Mouse (Mus musculus) G1E (cell line): ENCODE measurements around the gene Rpl10a.

Experiments used
- CTCF ChIP-seq: IDR thresholded peaks from 2 replicates; pipeline ENCODE4 v1.5.1; 2012; ENCODE audit warnings: low read depth, low read length, inconsistent platforms, mixed read lengths
- POLR2AphosphoS5 ChIP-seq: IDR thresholded peaks from 2 replicates; pipeline ENCODE4 v1.6.1; 2012; ENCODE audit warnings: low read depth, low read length, inconsistent platforms; ENCODE audit not compliant: insufficient replicate concordance
- TAL1 ChIP-seq: conservative IDR thresholded peaks from 2 replicates; pipeline ENCODE4 v1.6.1; 2012; ENCODE audit warnings: low read depth, low read length, inconsistent platforms, mixed read lengths

GRCm38 (mm10) chr17:28291346-28291745 lies 36.9 kb upstream of the Rpl10a start:
- TF ChIP-seq CTCF = no peak
- TF ChIP-seq TAL1 = no peak
- no peak for TF ChIP-seq POLR2AphosphoS5
